Mouse (Mus musculus) kidney, postnatal 14 days (tissue): ENCODE data around the gene Ubox5.
A peak's percentile ranks its signal among the peaks of the same experiment; 100 is the strongest.

Experiments used
- DNase-seq: peaks from one replicate; pipeline ENCODE4 v3.0.0; 2022; ENCODE audit warnings: mixed read lengths

The Ubox5 gene

GRCm38 (mm10) chr2:130574960-130575359 is 54.9 kb downstream of the Ubox5 start:
- DNase-seq, result no peak

- DNase-seq, result no peak
These were observed 59.9 kb downstream of the Ubox5 start for GRCm38 (mm10) chr2:130569926-130570325.

- DNase-seq, result peak; percentile 58
These were observed 60.9 kb downstream of the Ubox5 start for GRCm38 (mm10) chr2:130568921-130569320.

GRCm38 (mm10) chr2:130564983-130565382 is 64.9 kb downstream of the Ubox5 start:
- no peak for DNase-seq

- DNase-seq, result no peak
These were observed 65.8 kb downstream of the Ubox5 start for GRCm38 (mm10) chr2:130564063-130564462.

GRCm38 (mm10) chr2:130563212-130564055 is 66.4 kb downstream of the Ubox5 start, which contains the start of gene Mrps26:
Gene Mrps26, plus strand, starts transcription at chr2:130563742.
- peak; percentile 96 for DNase-seq

- DNase-seq, result no peak
These were observed 71.8 kb downstream of the Ubox5 start for GRCm38 (mm10) chr2:130558015-130558414.

GRCm38 (mm10) chr2:130557462-130557861 is 72.4 kb downstream of the Ubox5 start:
- no peak for DNase-seq

- no peak for DNase-seq
These were observed 73.5 kb downstream of the Ubox5 start for GRCm38 (mm10) chr2:130556292-130556691.

GRCm38 (mm10) chr2:130554841-130555240 is 75.0 kb downstream of the Ubox5 start:
- DNase-seq, result no peak

GRCm38 (mm10) chr2:130546957-130547356 is 82.9 kb downstream of the Ubox5 start:
- no peak for DNase-seq

GRCm38 (mm10) chr2:130540266-130540665 is 89.6 kb downstream of the Ubox5 start:
- no peak for DNase-seq
